Mouse (Mus musculus): ENCODE results near the gene Mapk1. TPM values are rescaled to one million over a fixed set of nuclear protein-coding genes. Genes with fewer than 3 reads are reported as not detected.

Gene Mapk1
- polyA plus RNA-seq, 1 experiment from 2014 or later, result 177 TPM

Other genes starting within 250 kb of the Mapk1 start
- gene Spag6l, start 153.9 kb upstream of the Mapk1 start, polyA plus RNA-seq (2014; fragmentation: Nextera tagmentation; extraction: Ambion mirVana), result 0.17 and 0.39 TPM in 2 replicates
- gene Igll1, start 119.4 kb upstream of the Mapk1 start, polyA plus RNA-seq (2014; fragmentation: Nextera tagmentation; extraction: Ambion mirVana), result 0.41 and 0.59 TPM in 2 replicates
- 63.4 and 73.1 TPM in 2 replicates for gene Top3b, start 112.6 kb upstream of the Mapk1 start, polyA plus RNA-seq (2014; fragmentation: Nextera tagmentation; extraction: Ambion mirVana)
- 2.9 TPM in 2 replicates for gene Vpreb1, start 112.5 kb upstream of the Mapk1 start, polyA plus RNA-seq (2014; fragmentation: Nextera tagmentation; extraction: Ambion mirVana)
- 14.8 and 16.5 TPM in 2 replicates for gene Ppm1f, start 86.9 kb upstream of the Mapk1 start, polyA plus RNA-seq (2014; fragmentation: Nextera tagmentation; extraction: Ambion mirVana)
- gene Ypel1, start 86.3 kb downstream of the Mapk1 start, polyA plus RNA-seq (2014; fragmentation: Nextera tagmentation; extraction: Ambion mirVana), result 33.5 and 35.0 TPM in 2 replicates
- gene Ppil2, start 127.9 kb downstream of the Mapk1 start, polyA plus RNA-seq (2014; fragmentation: Nextera tagmentation; extraction: Ambion mirVana), result 134 and 136 TPM in 2 replicates
- 25.5 and 35.5 TPM in 2 replicates for gene 2610318N02Rik, start 141.8 kb downstream of the Mapk1 start, polyA plus RNA-seq (2014; fragmentation: Nextera tagmentation; extraction: Ambion mirVana)
- gene Sdf2l1, start 149.0 kb downstream of the Mapk1 start, polyA plus RNA-seq (2014; fragmentation: Nextera tagmentation; extraction: Ambion mirVana), result 39.2 and 45.3 TPM in 2 replicates
- 9.1 and 12.6 TPM in 2 replicates for gene Ydjc, start 161.2 kb downstream of the Mapk1 start, polyA plus RNA-seq (2014; fragmentation: Nextera tagmentation; extraction: Ambion mirVana)
- 1.0 and 1.1 TPM in 2 replicates for gene Ccdc116, start 163.8 kb downstream of the Mapk1 start, polyA plus RNA-seq (2014; fragmentation: Nextera tagmentation; extraction: Ambion mirVana)
- 325 and 353 TPM in 2 replicates for gene Ube2l3, start 219.3 kb downstream of the Mapk1 start, polyA plus RNA-seq (2014; fragmentation: Nextera tagmentation; extraction: Ambion mirVana)
- 0.65 and 0.69 TPM in 2 replicates for gene Rimbp3, start 225.2 kb downstream of the Mapk1 start, polyA plus RNA-seq (2014; fragmentation: Nextera tagmentation; extraction: Ambion mirVana)